Mouse (Mus musculus): ENCODE results near the gene Prps1l3. TPM values are rescaled to one million over a fixed set of nuclear protein-coding genes. Genes with fewer than 3 reads are reported as not detected.
"Not testable (repeated sequence)": the region's sequence is repeated elsewhere in the genome, so short reads cannot be mapped to it uniquely, and the experiment has no call there.

Prps1l3 gene
- 10 to 100 TPM; 13.6 to 13.9 TPM for total RNA-seq (2021)
- long read RNA-seq, experiment 1, transcript Prps1l3-201 (2 exons, 1,720 nt), result major isoform, 17 of 18 reads
- long read RNA-seq, experiment 1, partial matches to known transcripts, result 0 of 18 reads
- long read RNA-seq, experiment 1, other reads (novel, unspliced or antisense), result 1 of 18 reads
- long read RNA-seq, experiment 2, transcript Prps1l3-201 (2 exons, 1,720 nt), result major isoform, 19 of 19 reads
- long read RNA-seq, experiment 2, partial matches to known transcripts, result 0 of 19 reads
- long read RNA-seq, experiment 2, other reads (novel, unspliced or antisense), result 0 of 19 reads

DNA sequence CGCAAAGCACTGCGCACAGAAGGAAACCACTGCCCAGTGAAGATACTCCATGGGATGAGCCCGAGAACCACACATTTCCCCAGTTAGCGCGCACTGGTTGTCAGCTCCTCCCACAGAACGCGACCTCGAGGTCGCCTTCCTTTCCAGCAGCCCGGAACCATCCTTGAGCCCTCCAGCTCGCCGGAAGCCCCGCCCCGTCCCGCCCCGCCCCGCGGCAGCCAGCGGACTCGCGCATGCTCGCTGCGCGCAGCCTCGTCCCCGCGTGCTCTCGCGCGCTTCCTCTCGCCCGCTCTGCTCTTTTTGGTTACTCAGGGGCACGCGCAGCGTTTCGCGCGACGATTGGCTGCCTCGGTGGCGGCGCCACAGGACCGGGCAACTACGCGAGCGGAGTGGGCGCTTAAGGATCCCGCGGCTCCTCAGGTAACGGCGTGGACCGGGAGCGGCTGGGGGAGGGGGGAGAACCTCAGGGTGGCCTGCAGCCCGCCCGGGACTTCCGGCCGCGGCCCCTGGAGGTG lies at the start of gene Prps1l3, which contains the start of gene Mipol1:
Prps1l3 (plus strand) TSS at position 221 of the 515 bp plus-strand sequence.
Mipol1 (plus strand) TSS at position 236 of the 515 bp plus-strand sequence.
- intact Hi-C loops (cut with DNase I), result no loop called here
- DNase-seq (ENCODE audit: low spot score in 2 of 2), result peak; percentile 87 to 90

DNA sequence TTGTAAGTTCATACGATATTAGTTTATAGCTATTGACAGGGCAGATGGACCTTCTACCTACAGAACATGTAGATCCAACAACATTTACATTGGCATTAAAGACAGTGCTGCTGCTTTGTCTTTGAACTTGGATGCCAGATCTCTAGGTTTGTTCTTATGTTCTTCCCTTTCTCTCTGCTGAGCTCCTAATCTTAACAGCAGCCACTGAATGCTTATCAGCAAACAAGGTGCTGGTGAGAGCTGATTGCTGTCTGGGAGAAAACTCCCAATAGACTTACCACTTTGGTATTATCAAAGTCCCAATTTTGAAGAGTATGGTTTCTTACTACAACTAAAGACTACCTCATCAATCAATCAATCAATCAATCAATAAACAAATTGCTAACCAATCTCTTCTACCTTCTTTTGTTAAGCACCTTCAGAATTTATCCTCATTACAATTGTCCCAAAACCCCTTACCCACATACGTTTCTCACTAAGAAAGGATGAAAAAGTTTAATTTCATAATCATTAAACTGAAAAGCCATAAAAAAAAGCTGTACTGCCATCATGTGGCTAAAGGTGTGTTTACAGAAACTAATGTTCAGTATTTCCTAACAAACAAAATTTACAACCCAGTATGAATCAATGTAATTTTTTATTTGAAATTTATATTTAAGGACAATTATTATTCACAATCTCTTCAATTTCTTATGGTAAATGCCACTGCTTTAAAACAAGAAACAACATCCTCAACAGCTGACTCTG lies 45.6 kb upstream of the Prps1l3 start:
- intact Hi-C loops (cut with DNase I), result loop anchor here (5.0 to 10.0 kb wide), 3 partner anchors 200 to 600 kb away; no protein-coding TSS in a partner anchor
- no peak for DNase-seq (ENCODE audit: low spot score in 2 of 2)

DNA sequence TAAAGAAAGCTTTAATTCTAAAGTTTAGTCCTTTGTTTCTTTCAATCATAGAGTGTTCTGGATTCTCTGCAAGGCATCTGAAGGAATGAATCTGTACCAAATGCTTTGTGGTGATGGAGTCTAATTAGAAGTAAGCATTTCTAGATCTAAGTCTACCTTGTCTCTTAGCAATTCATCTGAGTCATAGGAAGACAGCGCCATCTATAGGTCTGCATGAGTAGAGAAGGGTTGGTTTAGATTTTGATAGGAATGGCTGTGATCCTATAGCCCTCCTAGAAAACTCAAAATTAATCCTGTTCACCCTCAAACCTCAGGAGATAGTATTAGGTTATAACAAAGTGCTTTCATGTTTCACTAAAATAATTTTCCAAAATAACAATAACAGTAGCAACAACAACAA lies 44.7 kb upstream of the Prps1l3 start:
- DNase-seq (ENCODE audit: low spot score in 2 of 2), result peak; percentile 11 to 29
- intact Hi-C loops (cut with DNase I), result loop anchor here (10.0 kb wide), 2 partner anchors 201 to 601 kb away; no protein-coding TSS in a partner anchor

DNA sequence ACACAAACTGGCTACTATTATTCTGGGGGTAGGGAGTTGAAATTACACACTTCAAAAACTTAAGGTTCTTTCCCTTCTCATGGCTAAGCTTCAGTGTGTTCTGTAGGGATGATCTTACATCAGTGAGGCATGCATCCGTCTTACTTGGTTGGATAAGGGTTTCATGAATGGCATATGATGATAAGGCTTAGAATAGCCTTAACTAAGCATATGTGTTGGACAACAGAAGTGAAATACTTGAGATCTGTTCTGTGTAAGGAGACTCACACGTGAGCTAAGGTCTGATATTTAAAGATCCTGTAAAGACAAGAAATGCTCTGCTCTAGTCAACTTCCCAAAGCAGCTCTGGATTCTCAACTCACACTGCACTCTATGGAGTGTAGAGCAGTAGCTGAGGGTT lies 44.1 kb upstream of the Prps1l3 start:
- intact Hi-C loops (cut with DNase I), result loop anchor here (10.0 kb wide), 2 partner anchors 201 to 601 kb away; no protein-coding TSS in a partner anchor
- DNase-seq (ENCODE audit: low spot score in 2 of 2), result no peak

DNA sequence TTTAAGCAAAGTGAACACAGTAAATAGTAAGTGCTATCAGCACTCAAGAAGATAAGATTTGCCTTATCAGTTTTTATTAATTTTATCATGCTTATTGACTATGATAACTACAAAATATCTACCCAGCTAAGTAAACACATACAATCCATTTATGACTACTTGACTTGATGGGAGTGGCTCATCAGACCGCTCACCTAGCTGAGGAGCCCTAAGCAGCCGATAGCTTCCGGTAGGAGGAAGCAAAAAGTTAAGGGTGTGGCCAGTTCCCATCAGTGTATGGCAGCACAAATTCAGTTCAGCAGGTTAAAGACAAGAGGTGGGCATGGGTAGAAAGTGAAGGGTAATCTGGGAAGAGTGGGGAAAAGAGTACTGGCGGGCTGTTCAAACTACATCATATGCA lies 43.2 kb upstream of the Prps1l3 start:
- DNase-seq (ENCODE audit: low spot score in 2 of 2), result no peak
- intact Hi-C loops (cut with DNase I), result loop anchor here (10.0 kb wide), 2 partner anchors 202 to 602 kb away; no protein-coding TSS in a partner anchor

DNA sequence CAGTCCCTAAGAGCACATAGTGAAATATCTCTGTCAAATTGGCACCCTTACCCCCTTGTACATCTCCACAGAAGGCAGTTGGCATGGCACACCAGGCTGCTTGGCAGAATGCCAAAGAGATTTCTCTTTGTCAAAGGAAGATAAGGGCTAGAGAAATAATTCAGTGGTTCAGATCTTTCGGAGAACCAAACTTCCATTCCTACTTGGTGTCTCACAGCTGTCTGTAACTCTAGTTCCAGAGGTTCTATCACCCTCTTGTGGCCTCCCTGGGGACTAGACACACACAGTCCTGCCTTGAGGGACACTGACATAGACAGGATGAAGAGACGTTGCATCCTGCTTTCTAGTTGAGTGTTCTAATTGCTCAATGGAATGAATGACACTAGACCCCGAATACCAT lies 35.6 kb upstream of the Prps1l3 start:
- DNase-seq (ENCODE audit: low spot score in 2 of 2), result no peak

DNA sequence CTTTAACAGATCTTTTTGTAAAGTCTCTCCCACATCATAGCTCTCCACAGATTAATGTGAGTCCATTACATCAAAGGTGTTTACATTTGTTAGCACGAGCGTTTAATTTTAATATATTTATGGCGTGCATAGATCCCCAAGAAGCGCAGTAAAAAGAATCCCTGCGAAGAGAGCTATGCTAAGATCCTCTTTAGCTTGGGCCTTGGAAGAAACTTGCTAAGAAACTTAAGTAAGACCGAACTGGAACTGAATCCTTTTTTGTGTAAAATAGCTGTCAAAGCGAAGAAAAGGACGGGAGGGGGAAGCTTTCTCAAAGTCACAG lies 34.0 kb upstream of the Prps1l3 start:
- no peak for DNase-seq (ENCODE audit: low spot score in 2 of 2)
- intact Hi-C loops (cut with DNase I), result no loop called here

More for the DNA sequence above, 35.6 kb upstream of the Prps1l3 start:
- intact Hi-C loops (cut with DNase I), result no loop called here

DNA sequence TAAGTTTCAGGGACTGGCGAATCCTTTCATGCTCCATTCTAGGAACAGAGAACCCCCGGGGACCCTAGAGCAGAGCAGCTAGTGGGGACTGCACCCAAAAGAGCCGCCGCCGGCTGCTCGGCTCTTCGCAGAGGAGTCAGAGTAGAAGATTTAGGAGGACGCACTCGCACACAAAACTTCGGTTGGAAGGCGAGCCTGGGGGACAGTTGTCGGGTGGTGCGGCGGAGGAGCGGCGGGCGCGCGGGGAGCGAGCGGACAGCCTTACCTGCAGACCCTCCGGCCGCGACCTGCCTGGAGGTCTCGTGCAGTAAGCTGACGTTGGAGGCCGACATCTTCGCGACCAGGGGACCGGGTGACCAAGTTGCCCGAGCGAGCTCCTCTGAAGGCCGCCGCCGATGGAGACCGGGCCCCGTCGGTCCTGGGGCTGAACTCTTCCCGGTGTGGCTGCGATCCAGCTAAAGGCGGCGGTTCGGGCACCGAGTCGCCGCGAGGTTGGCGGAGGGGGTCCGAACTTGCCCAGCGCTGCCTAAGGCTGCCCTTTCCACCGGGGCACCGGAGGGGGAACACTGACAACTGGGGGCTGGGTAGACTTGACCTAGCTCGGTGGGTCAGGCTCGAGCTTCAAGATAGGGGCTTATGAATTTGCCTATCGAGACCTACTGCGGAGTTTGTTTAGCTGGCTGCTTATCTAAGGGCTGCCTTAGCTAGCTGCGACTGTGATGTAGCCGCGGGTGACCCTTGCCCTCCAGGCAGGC lies 33.4 kb upstream of the Prps1l3 start:
- no peak for DNase-seq (ENCODE audit: low spot score in 2 of 2)
- intact Hi-C loops (cut with DNase I), result no loop called here

DNA sequence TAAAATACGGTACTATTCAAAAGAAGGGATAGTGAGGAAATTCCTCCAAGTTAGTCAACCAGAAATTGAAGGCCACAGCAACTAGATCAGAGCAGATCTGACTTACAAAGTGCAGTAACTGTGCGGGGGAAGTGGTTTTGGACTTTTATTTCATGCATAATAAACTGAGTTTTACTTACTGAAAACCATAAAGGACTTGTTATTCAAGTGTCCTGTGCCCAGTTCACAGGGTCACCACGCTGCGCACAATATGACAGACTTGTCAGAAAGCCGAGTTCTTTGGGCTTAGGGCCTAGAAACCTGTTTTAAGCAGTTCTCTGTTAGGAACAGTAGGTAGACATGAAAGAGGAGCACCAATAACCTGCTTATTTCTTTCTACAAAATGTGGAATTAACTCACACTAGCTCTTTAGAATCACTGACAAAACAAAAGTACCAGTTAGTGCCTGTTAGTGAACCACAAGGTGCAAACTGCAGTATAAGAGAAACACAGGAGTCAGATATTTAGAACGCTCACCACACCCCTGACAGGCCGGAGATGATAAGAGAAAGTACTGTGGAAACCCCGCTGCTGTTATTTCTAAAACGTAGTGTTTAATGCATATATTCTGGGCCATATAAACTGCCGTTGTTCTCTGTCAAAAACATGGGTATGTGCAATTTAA lies 32.7 kb upstream of the Prps1l3 start, which contains the start of gene Slc25a21:
Slc25a21 (minus strand) TSS at position 110 of the 664 bp plus-strand sequence.
- DNase-seq (ENCODE audit: low spot score in 2 of 2), result no peak
- intact Hi-C loops (cut with DNase I), result no loop called here

DNA sequence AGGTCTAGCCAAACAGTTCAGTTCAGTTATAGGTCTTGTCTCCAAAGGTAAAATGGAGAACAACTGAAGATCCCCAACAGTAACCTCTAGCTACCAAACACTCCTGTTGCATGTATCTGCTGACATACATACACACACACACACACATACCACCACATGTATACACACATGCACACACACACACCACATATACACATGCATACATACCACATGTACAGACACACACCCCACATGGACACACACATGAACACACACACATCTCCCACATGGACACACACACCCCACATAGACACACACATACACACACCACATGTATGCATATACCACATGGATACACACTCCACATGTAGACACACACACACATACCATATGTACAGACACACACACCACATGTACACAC lies 31.9 kb upstream of the Prps1l3 start:
- intact Hi-C loops (cut with DNase I), result no loop called here
- DNase-seq (ENCODE audit: low spot score in 2 of 2), result no peak

DNA sequence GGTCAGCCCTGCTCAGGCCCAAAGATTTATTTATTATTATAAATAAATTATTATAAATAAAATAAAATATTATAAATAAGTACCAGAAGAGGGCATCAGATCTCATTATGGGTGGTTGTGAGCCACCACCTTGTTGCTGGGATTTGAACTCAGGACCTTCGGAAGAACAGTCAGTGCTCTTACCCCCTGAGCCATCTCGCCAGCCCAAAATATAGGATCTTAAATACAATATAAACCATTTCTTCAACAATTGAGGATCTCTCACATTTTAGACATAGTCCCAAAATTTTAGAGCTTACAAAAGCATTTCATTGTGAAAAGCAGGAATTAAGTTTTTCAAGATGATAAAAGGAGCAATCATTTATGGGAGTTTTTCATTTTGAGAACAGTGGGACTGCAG lies 30.8 kb upstream of the Prps1l3 start:
- DNase-seq (ENCODE audit: low spot score in 2 of 2), result no peak
- intact Hi-C loops (cut with DNase I), result no loop called here

DNA sequence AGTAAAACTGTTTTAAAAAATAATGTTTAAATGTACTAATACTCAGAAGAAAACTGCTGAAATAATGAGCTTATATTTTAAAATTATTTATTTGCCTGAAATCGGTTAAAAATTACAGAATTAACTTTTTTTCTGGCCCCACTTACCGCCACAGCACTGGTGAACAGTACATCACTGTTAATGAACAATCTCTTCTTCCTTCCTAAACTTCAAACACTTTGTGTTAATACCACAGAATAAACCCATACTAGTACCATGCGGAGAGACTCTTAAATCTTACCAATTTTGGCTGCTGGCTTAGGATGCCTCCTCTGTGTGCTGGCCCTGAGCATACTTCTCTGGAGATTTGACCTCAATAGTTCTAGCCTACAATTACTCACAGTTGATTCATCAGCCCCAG lies 28.3 kb upstream of the Prps1l3 start:
- DNase-seq (ENCODE audit: low spot score in 2 of 2), result no peak
- intact Hi-C loops (cut with DNase I), result no loop called here

DNA sequence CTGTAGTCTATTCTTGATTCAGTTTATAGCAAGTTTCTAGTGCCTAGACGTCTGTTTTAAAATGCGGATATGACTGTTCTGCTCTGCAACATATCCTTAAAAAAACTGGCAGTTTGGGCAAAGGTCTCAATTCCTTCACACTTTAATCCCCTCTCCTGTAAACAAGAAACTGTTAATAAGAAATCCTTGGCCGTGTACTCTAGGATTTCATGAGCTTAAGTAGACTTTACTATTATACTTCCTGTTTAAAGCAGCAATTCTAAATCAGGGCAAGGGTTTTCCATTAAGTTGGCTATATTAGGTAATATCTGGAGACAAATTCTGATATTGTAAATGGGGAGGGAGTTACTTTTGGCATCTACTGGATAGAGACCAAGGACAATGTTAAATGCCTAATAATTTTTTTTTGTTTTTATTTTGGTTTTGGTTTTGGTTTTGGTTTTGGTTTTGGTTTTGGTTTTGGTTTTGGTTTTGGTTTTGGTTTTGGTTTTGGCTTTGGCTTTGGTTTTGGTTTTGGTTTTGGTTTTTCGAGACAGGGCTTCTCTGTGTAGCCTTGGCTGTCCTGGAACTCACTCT lies 25.8 kb upstream of the Prps1l3 start:
- intact Hi-C loops (cut with DNase I), result no loop called here
- no peak for DNase-seq (ENCODE audit: low spot score in 2 of 2)

DNA sequence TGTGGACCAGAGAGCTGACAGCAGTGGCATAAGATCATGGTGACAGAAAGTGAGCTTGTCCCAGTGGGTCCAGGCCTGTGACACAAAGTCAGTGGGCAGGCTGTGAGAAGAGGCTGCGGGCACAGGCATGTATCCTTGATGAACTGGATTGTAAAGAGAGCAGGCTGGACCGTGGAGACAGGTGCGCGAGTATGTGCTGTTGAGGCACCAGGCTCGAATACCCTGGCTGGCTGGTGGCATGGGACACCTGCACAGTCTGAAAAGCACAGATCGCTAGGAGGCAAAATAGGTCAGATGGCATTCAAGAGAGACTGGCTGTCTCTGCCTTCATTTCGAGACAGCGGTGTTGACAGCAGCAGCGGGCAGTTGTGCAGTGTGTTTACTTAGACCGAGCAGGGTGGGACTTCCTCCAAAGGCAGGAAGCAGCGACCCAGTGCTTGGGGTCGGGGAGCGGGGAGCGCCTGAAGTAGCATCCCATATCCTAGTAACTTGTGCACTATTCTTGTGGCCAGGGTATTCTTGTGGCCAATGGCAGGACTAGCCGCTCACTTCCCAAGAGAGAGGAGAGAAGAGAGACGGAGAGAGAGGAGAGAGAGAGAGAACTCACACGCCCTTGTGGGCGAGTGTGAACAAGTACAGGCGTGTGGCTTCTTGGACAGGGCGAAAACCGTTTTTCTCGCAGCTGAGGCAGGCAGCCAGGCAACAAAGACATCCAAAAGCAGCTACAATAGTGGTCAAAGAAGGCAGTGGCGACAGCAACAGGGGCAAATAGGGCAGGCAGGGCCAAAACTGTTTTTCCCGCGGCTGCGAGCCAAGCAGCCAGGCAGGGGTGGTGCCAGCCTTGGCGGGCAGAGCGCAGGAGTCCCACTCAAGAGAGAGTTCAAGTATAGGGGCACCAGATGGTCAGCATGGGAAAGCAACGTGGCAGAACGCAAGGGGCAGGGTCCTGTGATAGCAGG lies 18.6 kb upstream of the Prps1l3 start:
- DNase-seq (ENCODE audit: low spot score in 2 of 2), result peak in 1 of 2 experiments; percentile 15
- intact Hi-C loops (cut with DNase I), result no loop called here

DNA sequence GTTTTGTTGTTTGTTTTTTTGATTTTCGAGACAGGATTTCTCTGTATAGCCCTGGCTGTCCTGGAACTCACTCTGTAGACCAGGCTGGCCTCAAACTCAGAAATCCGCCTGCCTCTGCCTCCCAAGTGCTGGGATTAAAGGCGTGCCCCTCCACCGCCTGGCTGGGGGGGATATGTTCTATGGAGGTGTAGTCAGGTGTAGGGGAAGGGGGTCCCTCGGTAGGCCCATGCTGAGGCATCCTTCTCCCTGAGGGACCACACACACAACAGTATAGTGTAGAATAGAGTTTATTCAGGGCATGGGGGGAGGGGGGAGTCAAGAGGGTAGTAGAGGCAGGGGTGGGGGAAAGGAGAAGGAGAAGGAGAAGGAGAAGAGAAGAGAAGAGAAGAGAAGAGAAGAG lies 17.7 kb upstream of the Prps1l3 start:
- DNase-seq (ENCODE audit: low spot score in 2 of 2); intact Hi-C loops (cut with DNase I): not testable (repeated sequence)

DNA sequence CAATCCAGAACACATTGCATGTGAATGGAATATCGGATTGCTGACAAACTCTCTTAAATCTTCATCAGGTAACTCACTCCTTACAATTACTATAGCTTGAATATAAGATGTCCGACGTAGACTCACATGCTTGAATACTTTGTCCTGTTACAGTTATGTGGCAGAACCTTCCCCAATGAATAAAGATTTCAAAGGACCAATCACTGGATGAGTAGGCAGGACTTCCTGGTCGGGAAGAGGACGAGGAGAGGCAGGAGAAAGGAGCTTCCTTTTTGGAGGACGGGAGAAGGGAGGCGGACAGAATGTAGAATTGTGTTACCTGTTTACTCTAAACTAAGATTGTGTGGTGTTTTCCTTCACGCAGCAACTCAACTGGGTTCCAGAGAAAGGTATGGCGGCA lies 3.8 kb upstream of the Prps1l3 start:
- no peak for DNase-seq (ENCODE audit: low spot score in 2 of 2)
- intact Hi-C loops (cut with DNase I), result no loop called here

DNA sequence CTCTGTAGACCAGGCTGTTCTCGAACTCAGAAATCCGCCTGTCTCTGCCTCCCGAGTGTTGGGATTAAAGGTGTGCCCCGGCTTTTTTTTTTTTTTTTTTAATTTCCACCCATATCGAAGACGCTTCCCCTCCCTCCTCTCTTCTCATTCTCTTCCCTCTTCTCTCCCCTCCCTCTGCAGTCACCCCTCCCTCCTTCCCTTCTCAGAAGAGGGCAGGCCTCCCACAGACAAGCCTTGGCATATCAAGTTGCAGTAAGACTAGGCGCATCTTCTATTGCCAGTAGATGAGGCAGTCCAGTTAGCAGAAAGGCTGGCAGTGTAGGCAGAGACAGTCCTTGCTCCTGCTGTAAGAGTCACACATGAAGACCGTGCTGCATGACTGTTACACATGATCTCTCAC lies 2.4 kb upstream of the Prps1l3 start:
- intact Hi-C loops (cut with DNase I), result no loop called here
- DNase-seq (ENCODE audit: low spot score in 2 of 2), result no peak

DNA sequence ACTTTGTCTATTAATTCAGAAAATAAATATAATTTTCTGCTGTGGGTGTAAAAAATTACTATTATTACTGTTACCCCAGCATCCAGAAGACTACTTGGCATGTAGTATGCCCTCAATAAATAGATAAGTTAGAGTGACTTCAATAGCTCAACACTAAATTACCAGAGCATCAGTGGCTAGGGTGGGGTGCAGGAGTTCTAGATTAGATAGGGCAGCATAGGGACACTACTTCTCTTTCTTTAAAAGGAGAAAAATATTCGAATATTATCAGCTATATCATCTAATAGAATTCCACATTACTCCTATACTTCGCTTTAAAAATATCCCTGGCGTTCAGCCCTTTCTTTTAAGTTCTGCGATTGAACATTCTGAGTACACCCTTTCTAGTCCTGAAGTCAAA lies 509 bp upstream of the Prps1l3 start:
- intact Hi-C loops (cut with DNase I), result no loop called here
- DNase-seq (ENCODE audit: low spot score in 2 of 2), result no peak

Measured in left cerebral cortex, postnatal 14 days (tissue).